Mouse (Mus musculus) lung, postnatal 0 days (tissue): ENCODE data around the gene Mfsd6.

ENCODE experiments used
- CTCF ChIP-seq: IDR thresholded peaks from 2 replicates; pipeline ENCODE4 v1.5.1; 2016; ENCODE audit warnings: antibody characterized with exemption, mild to moderate bottlenecking
- EP300 ChIP-seq: IDR thresholded peaks from 2 replicates; pipeline ENCODE4 v1.6.1; 2016; ENCODE audit warnings: antibody characterized with exemption, mild to moderate bottlenecking, control low read depth

DNA sequence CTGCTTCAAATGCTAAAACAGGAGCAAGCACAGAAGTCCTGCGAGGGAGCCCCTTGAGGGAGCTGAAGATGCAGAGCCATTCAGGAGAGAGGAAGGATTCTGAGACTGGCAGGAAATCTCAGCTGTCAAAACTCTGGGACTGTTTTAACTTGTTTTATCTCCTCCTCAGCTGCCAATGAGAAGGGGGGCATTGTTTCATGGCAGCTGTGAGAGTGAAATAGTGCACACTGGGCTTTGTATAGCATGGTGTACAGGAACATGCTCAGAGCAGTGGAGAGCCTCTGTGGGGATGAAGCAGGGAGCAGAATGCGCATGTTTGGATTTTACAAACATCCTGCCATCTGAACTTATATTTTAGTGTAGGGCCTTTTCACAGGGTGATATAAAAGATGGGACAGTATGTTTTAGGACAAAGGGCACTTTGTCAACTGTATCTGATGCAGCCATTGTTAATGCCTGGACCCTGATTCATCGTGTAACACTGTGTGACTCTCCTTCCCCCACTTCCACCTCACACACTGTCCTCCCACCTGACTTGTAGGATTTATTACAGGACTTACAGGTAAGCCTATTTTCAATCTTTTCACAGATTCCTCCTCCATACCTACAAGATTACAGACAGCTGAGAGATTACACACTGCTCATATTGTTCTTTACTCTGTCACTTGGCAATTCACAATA, 9.1 kb downstream of the Mfsd6 start:
- TF ChIP-seq CTCF: no peak
- TF ChIP-seq EP300: no peak
